Mouse (Mus musculus) Patski (cell line): ENCODE measurements around the gene Lrrc28. TPM values are rescaled to one million over a fixed set of nuclear protein-coding genes. Genes with fewer than 3 reads are reported as not detected.

Experiments
- ATAC-seq: fragments of 100-300 bp; one replicate; pipeline ENCODE4 v1.8.0; 2021
- CTCF ChIA-PET: fragments of 350-600 bp; sonication (Branson Sonifier 250); formaldehyde crosslinking; loops from one replicate; lab custom pipeline; 2022; ENCODE audit warnings: inconsistent platforms; lab: Charles Lee
- POLR2A ChIA-PET: fragments of 350-600 bp; sonication (Branson Sonifier 250); formaldehyde crosslinking; loops from one replicate; lab custom pipeline; 2022; ENCODE audit warnings: antibody characterized with exemption, inconsistent platforms; lab: Charles Lee
- DNase-seq: peaks from one replicate; pipeline ENCODE4 v3.0.0-alpha.2; 2011; ENCODE audit warnings: low read depth, low spot score
- H3K27me3 ChIP-seq: fragments of 371-371 bp; one replicate; pipeline ENCODE4 v1.5.1; 2021
- CTCF ChIP-seq: fragments of 100-300 bp; IDR thresholded peaks from one replicate; pipeline ENCODE4 v1.5.1; 2021
- in situ Hi-C: fragments of 300-500 bp; cut with MboI; formaldehyde crosslinking; loops from 3 replicates; pipeline ENCODE4 v1.11.1; 2018; ENCODE audit warnings: low pct_unique_long_range_greater_than_20kb, mixed read lengths
- polyA plus RNA-seq: library from polyadenylated mRNA; unstranded; gene quantifications from one replicate; pipeline ENCODE4 v1.2.3, GENCODE M21; 2021

The Lrrc28 gene
- polyA plus RNA-seq, 1 experiment from 2014 or later = 13.0 TPM

- no peaks in the 10 kb centered on the region for H3K27me3 ChIP-seq
- POLR2A ChIA-PET = no interaction called here
- ATAC-seq (no peak), DNase-seq (no peak)
- CTCF ChIA-PET = interaction anchor here (1.1 kb wide), 1 partner anchor 11 kb away, joined by 3 read pairs; no protein-coding TSS in a partner anchor
- in situ Hi-C loops = no loop called here
- no peak for TF ChIP-seq CTCF
Measured at GRCm38 (mm10) chr7:67583852-67584251, 61.2 kb downstream of the Lrrc28 start.

GRCm38 (mm10) chr7:67578783-67579482, 66.1 kb downstream of the Lrrc28 start:
- in situ Hi-C loops = no loop called here
- ChIA-PET CTCF (interaction anchor here (0.8 to 1.2 kb wide), 5 partner anchors 9 to 37 kb away, joined by 3 to 4 read pairs (median 3); no protein-coding TSS in a partner anchor), POLR2A (no interaction called here)
- DNase-seq (no peak), ATAC-seq (no peak)
- no peaks in the 10 kb centered on the region for H3K27me3 ChIP-seq
- TF ChIP-seq CTCF = no peak

GRCm38 (mm10) chr7:67578044-67578443, 67.0 kb downstream of the Lrrc28 start:
- no peak for DNase-seq
- in situ Hi-C loops = no loop called here
- TF ChIP-seq CTCF = no peak
- POLR2A ChIA-PET = no interaction called here
- H3K27me3 ChIP-seq = no peaks in the 10 kb centered on the region
- CTCF ChIA-PET = interaction anchor here (1.2 kb wide), 1 partner anchor 9 kb away, joined by 4 read pairs; no protein-coding TSS in a partner anchor
- ATAC-seq = no peak

GRCm38 (mm10) chr7:67566510-67567237, 78.4 kb downstream of the Lrrc28 start:
- no peaks in the 10 kb centered on the region for H3K27me3 ChIP-seq
- no peak for ATAC-seq
- TF ChIP-seq CTCF = no peak
- CTCF ChIA-PET = interaction anchor here (1.1 to 1.3 kb wide), 2 partner anchors 9 to 11 kb away, joined by 3 read pairs; no protein-coding TSS in a partner anchor
- DNase-seq = no peak
- in situ Hi-C loops = no loop called here
- POLR2A ChIA-PET = no interaction called here

GRCm38 (mm10) chr7:67565132-67565531, 79.9 kb downstream of the Lrrc28 start:
- TF ChIP-seq CTCF = no peak
- ChIA-PET CTCF (interaction anchor here (1.0 to 1.3 kb wide), 2 partner anchors 8 to 10 kb away, joined by 3 read pairs; no protein-coding TSS in a partner anchor), POLR2A (no interaction called here)
- no peak for ATAC-seq
- in situ Hi-C loops = no loop called here
- DNase-seq = no peak
- no peaks in the 10 kb centered on the region for H3K27me3 ChIP-seq

- ChIA-PET POLR2A (no interaction called here), CTCF (interaction anchor here (1.0 kb wide), 1 partner anchor 10 kb away, joined by 3 read pairs; no protein-coding TSS in a partner anchor)
- DNase-seq = no peak
- no peak for TF ChIP-seq CTCF
- ATAC-seq = no peak
- H3K27me3 ChIP-seq = no peaks in the 10 kb centered on the region
- in situ Hi-C loops = no loop called here
Measured at GRCm38 (mm10) chr7:67562176-67562575, 82.9 kb downstream of the Lrrc28 start.

- TF ChIP-seq CTCF = no peak
- H3K27me3 ChIP-seq = no peaks in the 10 kb centered on the region
- ChIA-PET CTCF (interaction anchor here (1.2 kb wide), 1 partner anchor 61 kb away, joined by 3 read pairs; no protein-coding TSS in a partner anchor), POLR2A (no interaction called here)
- in situ Hi-C loops = no loop called here
- ATAC-seq (no peak), DNase-seq (no peak)
Measured at GRCm38 (mm10) chr7:67559486-67559885, 85.6 kb downstream of the Lrrc28 start.

GRCm38 (mm10) chr7:67558230-67558629, 86.8 kb downstream of the Lrrc28 start:
- in situ Hi-C loops = no loop called here
- ATAC-seq (no peak), DNase-seq (no peak)
- no peaks in the 10 kb centered on the region for H3K27me3 ChIP-seq
- no peak for TF ChIP-seq CTCF
- ChIA-PET POLR2A (no interaction called here), CTCF (interaction anchor here (0.9 to 2.3 kb wide), 4 partner anchors 9 to 335 kb away, joined by 3 to 11 read pairs (median 3); no protein-coding TSS in a partner anchor)

GRCm38 (mm10) chr7:67554863-67555262, 90.2 kb downstream of the Lrrc28 start:
- TF ChIP-seq CTCF = no peak
- in situ Hi-C loops = no loop called here

GRCm38 (mm10) chr7:67551242-67551641, 93.8 kb downstream of the Lrrc28 start:
- H3K27me3 ChIP-seq = no peaks in the 10 kb centered on the region
- in situ Hi-C loops = no loop called here
- DNase-seq (no peak), ATAC-seq (no peak)
- ChIA-PET CTCF (no interaction called here), POLR2A (no interaction called here)
- no peak for TF ChIP-seq CTCF

More at GRCm38 (mm10) chr7:67554863-67555262, 90.2 kb downstream of the Lrrc28 start:
- no peak for ATAC-seq
- ChIA-PET CTCF (interaction anchor here (1.2 kb wide), 2 partner anchors 11 to 15 kb away, joined by 3 read pairs; no protein-coding TSS in a partner anchor), POLR2A (interaction anchor here (0.9 kb wide), 1 partner anchor 29 kb away, joined by 3 read pairs; no protein-coding TSS in a partner anchor)
- no peak for DNase-seq
- no peaks in the 10 kb centered on the region for H3K27me3 ChIP-seq
